Mouse (Mus musculus): ENCODE measurements around the gene Smim20. TPM values are rescaled to one million over a fixed set of nuclear protein-coding genes. Genes with fewer than 3 reads are reported as not detected.

Smim20 gene
- polyA plus RNA-seq (2012; rRNA removed; ENCODE audit: low replicate concordance): 52.7 and 77.0 TPM in 2 replicates

GRCm38 (mm10) chr5:53266931-53267853, at the start of gene Smim20:
Gene Smim20, plus strand, starts transcription at chr5:53267083.

Other genes starting within 250 kb of the Smim20 start
- gene Slc34a2, start 229.0 kb upstream of the Smim20 start, polyA plus RNA-seq (2012; rRNA removed; ENCODE audit: low replicate concordance): 0.21 and 0.54 TPM in 2 replicates
- gene Sel1l3, start 53.2 kb upstream of the Smim20 start, polyA plus RNA-seq (2012; rRNA removed; ENCODE audit: low replicate concordance): 0.19 and 12.1 TPM in 2 replicates
- 18.3 and 35.8 TPM in 2 replicates for gene Rbpj, start 199.1 kb downstream of the Smim20 start, polyA plus RNA-seq (2012; rRNA removed; ENCODE audit: low replicate concordance)

Data from subcutaneous adipose tissue, adult 2 months (tissue).